Mouse (Mus musculus): Measurements from ENCODE around the gene Sertad2. TPM values are rescaled to one million over a fixed set of nuclear protein-coding genes. Genes with fewer than 3 reads are reported as not detected.

Gene Sertad2
- polyA plus RNA-seq (2014; fragmentation: Nextera tagmentation; extraction: Ambion mirVana): 19.3 and 19.4 TPM in 2 replicates

- under 1% methylated on average over 52 of the region's 62 CpGs for WGBS
- Histone ChIP-seq H3K9ac (ENCODE audit: low read length) (peak within 1 kb of the TSS; percentile 85), H3K9me3 (ENCODE audit: control insufficient read depth, low read length) (no peaks in the 10 kb centered on the region), H3K4me1 (ENCODE audit: control insufficient read depth, insufficient read depth, low read length) (peaks cover 2% of the 10 kb centered on the region; the same call in 1 of the 2 replicates), H3K4me2 (peak within 1 kb of the TSS; percentile 59), H3K27ac (ENCODE audit: low read depth, low read length) (peak within 1 kb of the TSS; percentile 80), H3K36me3 (ENCODE audit: control insufficient read depth, insufficient read depth, low read length) (no peaks in the 10 kb centered on the region), H3K4me3 (ENCODE audit: low read depth, low read length) (peak within 1 kb of the TSS; percentile 86), H3K27me3 (ENCODE audit: control insufficient read depth, insufficient read depth, low read length) (peaks cover 4% of the 10 kb centered on the region; the same call in 1 of the 2 replicates)
- DNase-seq (ENCODE audit: low spot score, missing footprints) (peak; percentile 99), ATAC-seq (ENCODE audit: low FRiP score) (peak; percentile 99)
These were observed at the start of gene Sertad2 for GRCm38 (mm10) chr11:20542739-20543452. Sertad2 (plus strand) TSS chr11:20543253.

- ATAC-seq (ENCODE audit: low FRiP score): no peak
- H3K4me2 ChIP-seq: no peak overlapping the region
- no peak overlapping the region for H3K27ac ChIP-seq (ENCODE audit: low read depth, low read length)
- no peaks in the 10 kb centered on the region for H3K27me3 ChIP-seq (ENCODE audit: control insufficient read depth, insufficient read depth, low read length)
- no peak overlapping the region for H3K9ac ChIP-seq (ENCODE audit: low read length)
- no peaks in the 10 kb centered on the region for H3K36me3 ChIP-seq (ENCODE audit: control insufficient read depth, insufficient read depth, low read length)
- H3K9me3 ChIP-seq (ENCODE audit: control insufficient read depth, low read length): no peaks in the 10 kb centered on the region
- no peak overlapping the region for H3K4me3 ChIP-seq (ENCODE audit: low read depth, low read length)
- H3K4me1 ChIP-seq (ENCODE audit: control insufficient read depth, insufficient read depth, low read length): no peaks in the 10 kb centered on the region
- DNase-seq (ENCODE audit: low spot score, missing footprints): no peak
- 78% methylated on average over 6 of the region's 6 CpGs for WGBS
These were observed 49.0 kb upstream of the Sertad2 start for GRCm38 (mm10) chr11:20493922-20494626.

- DNase-seq (ENCODE audit: low spot score, missing footprints) (no peak), ATAC-seq (ENCODE audit: low FRiP score) (no peak)
- no peak overlapping the region for H3K27ac ChIP-seq (ENCODE audit: low read depth, low read length)
- WGBS: 47% methylated on average over 3 of the region's 3 CpGs
- H3K4me2 ChIP-seq: no peak overlapping the region
- no peaks in the 10 kb centered on the region for H3K4me1 ChIP-seq (ENCODE audit: control insufficient read depth, insufficient read depth, low read length)
- no peak overlapping the region for H3K4me3 ChIP-seq (ENCODE audit: low read depth, low read length)
- no peaks in the 10 kb centered on the region for H3K27me3 ChIP-seq (ENCODE audit: control insufficient read depth, insufficient read depth, low read length)
- no peak overlapping the region for H3K9ac ChIP-seq (ENCODE audit: low read length)
- H3K9me3 ChIP-seq (ENCODE audit: control insufficient read depth, low read length): no peaks in the 10 kb centered on the region
- H3K36me3 ChIP-seq (ENCODE audit: control insufficient read depth, insufficient read depth, low read length): no peaks in the 10 kb centered on the region
These were observed 42.5 kb upstream of the Sertad2 start for GRCm38 (mm10) chr11:20500516-20500915.

- Histone ChIP-seq H3K27me3 (ENCODE audit: control insufficient read depth, insufficient read depth, low read length) (no peaks in the 10 kb centered on the region), H3K4me1 (ENCODE audit: control insufficient read depth, insufficient read depth, low read length) (no peaks in the 10 kb centered on the region), H3K27ac (ENCODE audit: low read depth, low read length) (no peak overlapping the region), H3K36me3 (ENCODE audit: control insufficient read depth, insufficient read depth, low read length) (no peaks in the 10 kb centered on the region), H3K9ac (ENCODE audit: low read length) (no peak overlapping the region), H3K4me2 (no peak overlapping the region), H3K4me3 (ENCODE audit: low read depth, low read length) (no peak overlapping the region), H3K9me3 (ENCODE audit: control insufficient read depth, low read length) (no peaks in the 10 kb centered on the region)
- no peak for DNase-seq (ENCODE audit: low spot score, missing footprints)
- WGBS: 59% methylated on average over 5 of the region's 5 CpGs
- no peak for ATAC-seq (ENCODE audit: low FRiP score)
These were observed 41.7 kb upstream of the Sertad2 start for GRCm38 (mm10) chr11:20501160-20501955.

DNA sequence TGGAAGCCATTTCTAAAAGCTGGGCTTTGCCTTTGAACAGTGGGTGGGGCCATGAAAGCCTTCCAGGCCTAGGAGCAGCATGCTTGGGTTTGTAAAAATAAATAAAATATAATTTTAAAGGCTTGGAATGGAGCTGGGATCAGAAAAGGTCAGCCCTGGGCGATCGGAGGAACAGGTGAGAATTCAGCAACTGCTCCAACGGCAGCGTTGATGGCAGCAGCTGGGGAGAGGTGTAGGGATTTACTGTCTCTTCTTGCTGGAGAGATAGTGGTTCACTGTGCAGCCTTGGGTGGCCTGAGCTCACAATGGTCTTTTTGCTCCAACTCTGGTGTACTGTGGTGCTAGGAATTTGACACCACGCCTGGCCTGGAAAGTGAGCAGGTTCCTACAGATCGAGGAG, 29.5 kb upstream of the Sertad2 start:
- Histone ChIP-seq H3K36me3 (ENCODE audit: control insufficient read depth, insufficient read depth, low read length) (no peaks in the 10 kb centered on the region), H3K4me3 (ENCODE audit: low read depth, low read length) (no peak overlapping the region), H3K4me1 (ENCODE audit: control insufficient read depth, insufficient read depth, low read length) (no peaks in the 10 kb centered on the region), H3K27me3 (ENCODE audit: control insufficient read depth, insufficient read depth, low read length) (no peaks in the 10 kb centered on the region), H3K9ac (ENCODE audit: low read length) (no peak overlapping the region), H3K9me3 (ENCODE audit: control insufficient read depth, low read length) (no peaks in the 10 kb centered on the region; the same call in 1 of the 2 replicates), H3K4me2 (no peak overlapping the region), H3K27ac (ENCODE audit: low read depth, low read length) (no peak overlapping the region)
- ATAC-seq (ENCODE audit: low FRiP score): no peak
- 86% methylated on average over 6 of the region's 6 CpGs for WGBS
- DNase-seq (ENCODE audit: low spot score, missing footprints): no peak

GRCm38 (mm10) chr11:20514757-20515156, 28.3 kb upstream of the Sertad2 start:
- H3K9me3 ChIP-seq (ENCODE audit: control insufficient read depth, low read length): no peaks in the 10 kb centered on the region; the same call in 1 of the 2 replicates
- H3K27me3 ChIP-seq (ENCODE audit: control insufficient read depth, insufficient read depth, low read length): no peaks in the 10 kb centered on the region
- no peak overlapping the region for H3K9ac ChIP-seq (ENCODE audit: low read length)
- H3K4me2 ChIP-seq: no peak overlapping the region
- no peaks in the 10 kb centered on the region for H3K4me1 ChIP-seq (ENCODE audit: control insufficient read depth, insufficient read depth, low read length)
- no peaks in the 10 kb centered on the region for H3K36me3 ChIP-seq (ENCODE audit: control insufficient read depth, insufficient read depth, low read length)
- WGBS: 84% methylated on average over 4 of the region's 4 CpGs
- H3K27ac ChIP-seq (ENCODE audit: low read depth, low read length): no peak overlapping the region
- H3K4me3 ChIP-seq (ENCODE audit: low read depth, low read length): no peak overlapping the region
- no peak for ATAC-seq (ENCODE audit: low FRiP score)
- DNase-seq (ENCODE audit: low spot score, missing footprints): peak; percentile 47

GRCm38 (mm10) chr11:20521321-20521720, 21.7 kb upstream of the Sertad2 start:
- no peaks in the 10 kb centered on the region for H3K27me3 ChIP-seq (ENCODE audit: control insufficient read depth, insufficient read depth, low read length)
- no peak for DNase-seq (ENCODE audit: low spot score, missing footprints)

GRCm38 (mm10) chr11:20522750-20523149, 20.3 kb upstream of the Sertad2 start:
- H3K36me3 ChIP-seq (ENCODE audit: control insufficient read depth, insufficient read depth, low read length): no peaks in the 10 kb centered on the region
- H3K4me3 ChIP-seq (ENCODE audit: low read depth, low read length): no peak overlapping the region
- ATAC-seq (ENCODE audit: low FRiP score): no peak
- no peak overlapping the region for H3K9ac ChIP-seq (ENCODE audit: low read length)
- WGBS: 64% methylated on average over 4 of the region's 4 CpGs
- DNase-seq (ENCODE audit: low spot score, missing footprints): peak; percentile 54
- H3K9me3 ChIP-seq (ENCODE audit: control insufficient read depth, low read length): no peaks in the 10 kb centered on the region
- H3K27me3 ChIP-seq (ENCODE audit: control insufficient read depth, insufficient read depth, low read length): no peaks in the 10 kb centered on the region
- H3K27ac ChIP-seq (ENCODE audit: low read depth, low read length): no peak overlapping the region
- H3K4me2 ChIP-seq: no peak overlapping the region
- H3K4me1 ChIP-seq (ENCODE audit: control insufficient read depth, insufficient read depth, low read length): no peaks in the 10 kb centered on the region

More at GRCm38 (mm10) chr11:20521321-20521720, 21.7 kb upstream of the Sertad2 start:
- H3K4me3 ChIP-seq (ENCODE audit: low read depth, low read length): no peak overlapping the region
- H3K4me2 ChIP-seq: no peak overlapping the region
- H3K36me3 ChIP-seq (ENCODE audit: control insufficient read depth, insufficient read depth, low read length): no peaks in the 10 kb centered on the region
- no peak overlapping the region for H3K9ac ChIP-seq (ENCODE audit: low read length)
- no peaks in the 10 kb centered on the region for H3K4me1 ChIP-seq (ENCODE audit: control insufficient read depth, insufficient read depth, low read length)
- H3K9me3 ChIP-seq (ENCODE audit: control insufficient read depth, low read length): no peaks in the 10 kb centered on the region
- no peak for ATAC-seq (ENCODE audit: low FRiP score)
- 91% methylated on average over 2 of the region's 2 CpGs for WGBS
- H3K27ac ChIP-seq (ENCODE audit: low read depth, low read length): no peak overlapping the region

Data from midbrain, embryonic 11.5 days (tissue).